Mouse (Mus musculus) midbrain, embryonic 14.5 days (tissue): ENCODE measurements around the gene Etfbkmt. TPM values are rescaled to one million over a fixed set of nuclear protein-coding genes. Genes with fewer than 3 reads are reported as not detected.
"Not testable (repeated sequence)": the region's sequence is repeated elsewhere in the genome, so short reads cannot be mapped to it uniquely, and the experiment has no call there.

Source experiments
- ATAC-seq: fragments of 200-750 bp; cut with Nextera tagmentation; 2 replicates; pipeline ENCODE4 v1.8.0; 2017; ENCODE audit warnings: moderate number of reproducible peaks, moderate library complexity; ENCODE audit not compliant: low FRiP score, low TSS enrichment
- DNase-seq: peaks from one replicate; pipeline ENCODE4 v3.0.0-alpha.2; 2015
- H3K27ac ChIP-seq: fragments of 300-500 bp; sonication (generic); replicated peaks from 2 replicates; pipeline ENCODE4 v1.5.1; 2014; ENCODE audit warnings: mild to moderate bottlenecking, low read depth, low read length, moderate library complexity
- H3K27me3 ChIP-seq: fragments of 300-500 bp; sonication (generic); 2 replicates; pipeline ENCODE4 v1.6.1; 2014; ENCODE audit warnings: low read length, control low read depth, mixed read lengths; ENCODE audit not compliant: control insufficient read depth, insufficient read depth
- H3K36me3 ChIP-seq: fragments of 300-500 bp; sonication (generic); 2 replicates; pipeline ENCODE4 v1.6.1; 2014; ENCODE audit warnings: low read length, control low read depth; ENCODE audit not compliant: control insufficient read depth, insufficient read depth
- H3K4me1 ChIP-seq: fragments of 300-500 bp; sonication (generic); 2 replicates; pipeline ENCODE4 v1.6.1; 2014; ENCODE audit warnings: mild to moderate bottlenecking, antibody characterized with exemption, low read length, control low read depth; ENCODE audit not compliant: control insufficient read depth, insufficient read depth
- H3K4me2 ChIP-seq: fragments of 300-500 bp; sonication (generic); 2 replicates; pipeline ENCODE4 v1.6.1; 2014; ENCODE audit warnings: mild to moderate bottlenecking, low read length, moderate library complexity
- H3K4me3 ChIP-seq: fragments of 300-500 bp; sonication (generic); replicated peaks from 2 replicates; pipeline ENCODE4 v1.5.1; 2014; ENCODE audit warnings: low read depth, low read length
- H3K9ac ChIP-seq: fragments of 300-500 bp; sonication (generic); replicated peaks from 2 replicates; pipeline ENCODE4 v1.6.1; 2014; ENCODE audit warnings: mild to moderate bottlenecking, low read length, moderate library complexity
- H3K9me3 ChIP-seq: fragments of 300-500 bp; sonication (generic); 2 replicates; pipeline ENCODE4 v1.6.1; 2016; ENCODE audit warnings: low read length, control low read depth, mixed read lengths; ENCODE audit not compliant: control insufficient read depth
- WGBS: fragments of 180-500 bp; shearing (Covaris S2); extraction: QIAGEN DNeasy Blood & Tissue Kit; methylation state at CpG from one replicate; pipeline ENCODE4 v1.1.7; 2014; 5-methylcytosine and 5-hydroxymethylcytosine counted together
- polyA plus RNA-seq: library from polyadenylated mRNA; unstranded; fragments of >200 nt; fragmentation: Nextera tagmentation; extraction: Ambion mirVana; gene quantifications from 2 replicates; pipeline ENCODE4 v1.2.1, GENCODE M21; 2014

The Etfbkmt gene
- polyA plus RNA-seq, 1 experiment from 2014 or later, result 6.0 TPM

DNA sequence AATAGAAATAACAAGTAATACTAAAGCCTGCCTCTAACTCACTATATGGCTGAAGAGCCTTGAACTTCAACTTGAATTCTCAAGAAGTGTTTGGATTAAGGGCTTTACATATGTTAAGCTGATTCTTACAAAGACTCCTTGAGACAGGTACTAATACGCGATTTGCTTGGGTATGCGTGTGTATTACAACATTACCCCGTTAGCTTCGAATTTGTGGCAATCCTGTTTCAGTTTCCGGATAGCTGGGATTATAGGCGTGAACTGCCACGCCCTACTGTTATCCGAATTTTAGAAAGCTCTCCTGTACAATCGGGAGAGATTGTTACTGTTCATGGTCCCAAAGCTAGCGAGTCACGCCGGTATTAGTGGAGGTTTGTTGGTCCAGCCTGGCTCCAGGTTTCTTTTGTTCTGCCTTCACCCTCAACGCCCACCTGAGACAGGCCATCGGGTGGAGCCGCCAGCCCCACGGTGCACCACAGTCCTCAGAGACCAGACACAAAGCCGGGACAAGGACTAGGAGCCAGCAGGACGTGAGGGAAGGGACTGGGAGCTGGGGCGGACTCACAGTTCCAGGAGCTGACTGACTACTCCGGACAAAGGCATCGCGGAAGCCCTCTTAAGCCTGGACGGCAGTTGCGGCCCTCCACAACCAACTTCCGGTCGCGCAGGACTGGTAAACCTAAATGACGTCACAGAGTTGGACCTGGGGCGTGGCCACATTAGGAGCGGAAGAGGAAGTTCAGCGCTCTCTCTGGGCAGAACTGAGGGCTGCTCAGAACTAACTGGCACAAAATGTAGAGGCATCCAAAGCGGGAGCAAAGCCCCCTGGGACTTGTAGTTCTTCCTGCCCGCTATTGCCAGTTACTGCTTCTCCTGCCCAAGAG, 48.6 kb downstream of the Etfbkmt start, which contains the start of gene Amn1:
Gene Amn1, minus strand, starts transcription at position 672 of the 884 bp plus-strand sequence.
- Histone ChIP-seq H3K27me3 (no peaks in the 10 kb centered on the region), H3K4me2 (peak within 1 kb of the TSS; percentile 77), H3K4me3 (peak within 1 kb of the TSS; percentile 53), H3K36me3 (peaks cover 1% of the 10 kb centered on the region; the same call in 1 of the 2 replicates), H3K27ac (peak within 1 kb of the TSS; percentile 97), H3K4me1 (peaks cover 23% of the 10 kb centered on the region), H3K9ac (peak within 1 kb of the TSS; percentile 92), H3K9me3 (no peaks in the 10 kb centered on the region)
- 2% methylated on average over 34 of the region's 34 CpGs for WGBS
- peak; percentile 100 for ATAC-seq
- DNase-seq, result peak; percentile 99

DNA sequence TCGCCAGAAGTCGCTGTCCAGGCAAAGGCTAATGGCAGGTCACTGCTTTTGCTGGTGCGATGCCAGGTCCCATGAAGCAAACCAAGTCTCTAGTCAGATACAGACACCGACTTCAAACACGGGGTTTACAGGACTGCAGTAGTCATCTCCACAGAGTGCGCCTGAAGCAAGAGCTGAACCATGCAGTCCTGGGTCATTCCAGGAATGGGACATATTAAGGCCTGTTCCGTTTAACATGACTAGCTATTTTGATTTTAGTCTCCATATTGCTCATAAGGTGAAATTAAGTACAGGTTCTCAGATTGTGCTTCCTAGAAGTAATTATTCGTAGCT, 49.2 kb downstream of the Etfbkmt start:
- WGBS, result 39% methylated on average over 8 of the region's 8 CpGs

DNA sequence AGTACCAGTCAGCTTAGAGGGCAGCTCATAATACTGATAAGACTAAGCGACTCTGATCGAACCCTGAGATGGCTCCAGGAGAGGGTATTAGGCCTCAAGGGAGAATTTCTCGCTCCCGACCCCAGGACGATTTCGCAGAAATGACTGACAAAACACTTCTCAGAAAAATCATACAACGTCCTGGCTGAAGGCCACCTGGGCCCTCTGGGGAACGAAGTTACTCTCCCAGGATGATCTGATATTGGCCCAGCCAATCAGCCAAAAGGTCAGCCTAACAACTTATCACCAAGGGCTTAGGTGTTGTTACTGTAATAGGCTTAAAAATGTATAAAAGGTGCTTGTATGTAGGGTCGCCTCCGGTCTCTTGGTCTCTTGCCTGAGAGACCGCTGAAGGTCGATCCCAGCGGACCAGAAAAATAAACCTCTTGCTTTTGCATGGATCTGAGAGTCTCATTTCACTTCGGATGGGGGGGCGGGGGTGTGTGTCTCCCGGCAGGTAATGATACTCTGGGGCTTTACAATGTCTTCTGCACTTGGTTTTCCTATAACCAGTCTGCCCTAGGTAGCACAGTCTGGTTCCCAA, 49.8 kb downstream of the Etfbkmt start:
- Histone ChIP-seq H3K36me3 (no peaks in the 10 kb centered on the region), H3K9me3 (no peaks in the 10 kb centered on the region), H3K9ac (no peak overlapping the region), H3K4me1 (peaks cover 23% of the 10 kb centered on the region), H3K4me3 (no peak overlapping the region), H3K4me2 (peak overlapping the region; percentile 77; the same call in 1 of the 2 replicates), H3K27ac (no peak overlapping the region), H3K27me3 (no peaks in the 10 kb centered on the region)
- 94% methylated on average over 16 of the region's 16 CpGs for WGBS
- ATAC-seq (no peak), DNase-seq (no peak)

More for the DNA sequence above, 49.2 kb downstream of the Etfbkmt start:
- H3K36me3 ChIP-seq, result no peaks in the 10 kb centered on the region
- H3K9ac ChIP-seq, result peak overlapping the region; percentile 92
- peak overlapping the region; percentile 77 for H3K4me2 ChIP-seq
- peaks cover 23% of the 10 kb centered on the region for H3K4me1 ChIP-seq
- peak overlapping the region; percentile 53 for H3K4me3 ChIP-seq
- H3K27ac ChIP-seq, result peak overlapping the region; percentile 97
- no peaks in the 10 kb centered on the region for H3K27me3 ChIP-seq
- no peak for DNase-seq
- ATAC-seq, result peak; percentile 75; the same call in 1 of the 2 replicates
- no peaks in the 10 kb centered on the region for H3K9me3 ChIP-seq

DNA sequence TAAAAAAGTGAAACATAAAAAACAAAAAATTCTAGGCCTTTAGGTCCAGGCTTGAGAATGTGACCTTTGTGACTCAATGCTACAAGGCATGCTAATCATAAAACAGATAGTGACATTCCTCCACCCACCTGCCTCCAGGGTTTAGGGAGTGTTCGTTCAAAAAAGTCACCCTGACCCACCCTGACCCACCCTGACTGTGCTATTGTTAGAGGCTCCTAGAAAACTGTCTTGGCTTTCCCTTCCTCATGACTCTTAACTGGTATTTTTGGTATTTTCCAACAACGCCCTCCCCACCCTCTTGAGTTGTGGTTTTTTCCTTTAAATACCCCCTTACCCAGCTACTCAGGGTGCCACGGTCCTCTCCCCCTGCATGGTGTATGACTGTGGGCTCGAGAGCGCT, 52.3 kb downstream of the Etfbkmt start:
- not testable (repeated sequence) for H3K9me3 ChIP-seq, H3K27me3 ChIP-seq, H3K4me3 ChIP-seq, ATAC-seq, DNase-seq, H3K9ac ChIP-seq, H3K4me2 ChIP-seq, H3K27ac ChIP-seq, H3K36me3 ChIP-seq
- peaks cover 12% of the 10 kb centered on the region for H3K4me1 ChIP-seq
- 89% methylated on average over 5 of the region's 5 CpGs for WGBS

DNA sequence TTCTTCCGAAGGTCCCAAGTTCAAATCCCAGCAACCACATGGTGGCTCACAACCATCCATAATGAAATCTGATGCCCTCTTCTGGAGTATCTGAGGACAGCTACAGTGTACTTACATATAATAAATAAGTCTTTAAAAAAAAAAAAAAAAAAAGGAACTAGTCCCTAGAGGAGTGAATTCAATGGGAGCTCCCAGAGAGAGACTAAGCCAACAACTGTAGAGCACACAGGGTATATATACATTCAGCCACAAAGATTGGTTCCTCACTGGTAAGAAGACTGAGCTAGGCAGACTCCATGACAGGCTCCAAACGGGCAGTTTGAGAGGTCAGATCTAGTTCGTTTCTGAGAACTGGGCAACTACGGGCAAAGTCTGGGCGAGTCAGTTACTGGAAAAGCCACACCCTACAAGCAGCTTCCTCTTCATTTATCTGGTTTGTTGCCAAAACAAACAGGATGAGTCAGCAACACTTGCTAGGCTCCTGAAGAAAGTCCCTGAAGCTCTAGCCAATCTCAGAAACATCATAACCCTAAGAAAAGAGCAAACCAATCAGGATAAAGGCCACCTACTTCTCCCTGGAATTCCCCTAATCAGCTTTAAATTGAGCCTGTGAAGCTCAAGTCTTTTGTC, 53.7 kb downstream of the Etfbkmt start:
- H3K4me2 ChIP-seq, result no peak overlapping the region
- 80% methylated on average over 5 of the region's 5 CpGs for WGBS
- no peaks in the 10 kb centered on the region for H3K27me3 ChIP-seq
- H3K4me1 ChIP-seq, result 0 out of 2 replicates have a peak, but pooled peaks cover 4% of the 10 kb centered on the region
- no peak overlapping the region for H3K4me3 ChIP-seq
- no peak for DNase-seq
- no peak overlapping the region for H3K9ac ChIP-seq
- ATAC-seq, result no peak
- H3K9me3 ChIP-seq, result no peaks in the 10 kb centered on the region
- H3K27ac ChIP-seq, result no peak overlapping the region
- H3K36me3 ChIP-seq, result no peaks in the 10 kb centered on the region

DNA sequence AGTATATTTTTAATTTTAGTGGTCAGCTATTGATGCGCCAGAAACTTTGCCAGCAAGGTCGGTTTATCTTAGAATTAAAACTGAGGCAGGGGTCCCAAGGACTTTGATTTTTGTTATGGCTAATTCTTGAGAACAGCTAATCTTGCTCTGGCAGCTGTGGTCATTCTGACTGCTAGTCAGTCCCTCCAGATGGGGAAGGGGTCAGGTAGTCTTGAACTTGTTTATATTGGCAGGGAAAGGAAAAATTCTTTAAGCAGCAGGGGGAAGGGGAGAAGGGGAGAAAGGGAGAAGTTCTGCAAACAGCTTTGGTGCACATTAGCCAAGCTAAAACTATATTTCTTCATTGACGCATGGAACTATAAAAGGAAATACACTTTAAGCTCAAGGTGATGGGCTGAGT, 57.5 kb downstream of the Etfbkmt start:
- Histone ChIP-seq H3K27me3 (no peaks in the 10 kb centered on the region), H3K36me3 (no peaks in the 10 kb centered on the region), H3K9me3 (no peaks in the 10 kb centered on the region), H3K4me3 (no peak overlapping the region), H3K9ac (no peak overlapping the region), H3K4me2 (no peak overlapping the region), H3K4me1 (no peaks in the 10 kb centered on the region), H3K27ac (no peak overlapping the region)
- DNase-seq, result no peak
- no peak for ATAC-seq
- 85% methylated on average over 3 of the region's 3 CpGs for WGBS

DNA sequence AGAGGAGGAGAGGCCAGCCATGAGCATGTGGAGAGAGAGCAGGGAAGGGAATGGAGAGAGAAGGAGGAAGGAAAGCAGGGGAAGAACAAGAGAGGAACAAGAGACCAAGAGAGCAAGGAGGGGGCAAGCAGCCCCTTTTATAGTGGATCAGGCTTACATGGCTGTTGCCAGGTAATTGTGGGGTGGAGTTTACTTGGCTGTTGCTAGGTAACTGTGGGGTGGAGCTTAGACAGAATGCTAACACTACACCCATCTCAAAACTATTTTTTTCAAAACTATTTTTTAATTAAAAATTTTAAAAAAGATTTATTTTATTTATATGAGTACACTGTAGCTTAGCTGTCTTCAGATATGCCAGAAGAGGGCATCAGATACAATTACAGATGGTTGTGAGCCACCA, 58.9 kb downstream of the Etfbkmt start:
- H3K4me3 ChIP-seq, result no peak overlapping the region
- H3K4me1 ChIP-seq, result no peaks in the 10 kb centered on the region
- no peaks in the 10 kb centered on the region for H3K27me3 ChIP-seq
- DNase-seq (no peak), ATAC-seq (no peak)
- H3K9me3 ChIP-seq, result no peaks in the 10 kb centered on the region
- H3K9ac ChIP-seq, result no peak overlapping the region
- no peak overlapping the region for H3K27ac ChIP-seq
- no peak overlapping the region for H3K4me2 ChIP-seq
- no peaks in the 10 kb centered on the region for H3K36me3 ChIP-seq
